Mouse (Mus musculus) ES-Bruce4 (cell line): ENCODE data around the gene Col12a1. TPM values are rescaled to one million over a fixed set of nuclear protein-coding genes. Genes with fewer than 3 reads are reported as not detected.

Experiments
- H3K27ac ChIP-seq: 2 replicates; pipeline ENCODE4 v1.5.1; 2012; ENCODE audit warnings: low read length, inconsistent platforms; ENCODE audit not compliant: insufficient read depth
- H3K27me3 ChIP-seq: 2 replicates; pipeline ENCODE4 v1.6.1; 2012; ENCODE audit warnings: mild to moderate bottlenecking, low read length, inconsistent platforms; ENCODE audit not compliant: control insufficient read depth, poor library complexity, insufficient read depth, severe bottlenecking
- H3K36me3 ChIP-seq: 2 replicates; pipeline ENCODE4 v1.6.1; 2012; ENCODE audit warnings: inconsistent platforms, mild to moderate bottlenecking, low read length, moderate library complexity; ENCODE audit not compliant: control insufficient read depth, poor library complexity, insufficient read depth, severe bottlenecking
- H3K4me1 ChIP-seq: one replicate; pipeline ENCODE4 v1.8.1; 2011; ENCODE audit warnings: low read length; ENCODE audit not compliant: control insufficient read depth, insufficient read depth
- H3K4me3 ChIP-seq: 2 replicates; pipeline ENCODE4 v1.5.1; 2011; ENCODE audit warnings: low read depth, mild to moderate bottlenecking, low read length
- H3K9ac ChIP-seq: 2 replicates; pipeline ENCODE4 v1.6.1; 2012; ENCODE audit warnings: low read depth, mild to moderate bottlenecking, inconsistent platforms; ENCODE audit not compliant: poor library complexity, severe bottlenecking
- H3K9me3 ChIP-seq: replicated peaks from 2 replicates; pipeline ENCODE4 v1.6.1; 2012; ENCODE audit warnings: mild to moderate bottlenecking, low read length, inconsistent platforms; ENCODE audit not compliant: control insufficient read depth, poor library complexity, insufficient read depth, severe bottlenecking
- CTCF ChIP-seq: IDR thresholded peaks from one replicate; pipeline ENCODE4 v1.8.1; 2011; ENCODE audit warnings: low read depth, low read length
- EP300 ChIP-seq: IDR thresholded peaks from 2 replicates; pipeline ENCODE4 v1.6.1; 2011; ENCODE audit warnings: low read depth, low read length; ENCODE audit not compliant: insufficient read depth
- POLR2A ChIP-seq: IDR thresholded peaks from one replicate; pipeline ENCODE4 v1.8.1; 2011; ENCODE audit warnings: low read length; ENCODE audit not compliant: insufficient read depth
- polyA plus RNA-seq: library from polyadenylated mRNA; stranded (reverse); fragments of >200 nt; gene quantifications from 2 replicates; pipeline ENCODE4 v1.2.4, GENCODE M21; 2011; ENCODE audit warnings: low read depth; ENCODE audit not compliant: missing spikeins, insufficient read depth, insufficient read length

Col12a1 gene
- polyA plus RNA-seq, 1 experiment = 3.3 TPM

DNA sequence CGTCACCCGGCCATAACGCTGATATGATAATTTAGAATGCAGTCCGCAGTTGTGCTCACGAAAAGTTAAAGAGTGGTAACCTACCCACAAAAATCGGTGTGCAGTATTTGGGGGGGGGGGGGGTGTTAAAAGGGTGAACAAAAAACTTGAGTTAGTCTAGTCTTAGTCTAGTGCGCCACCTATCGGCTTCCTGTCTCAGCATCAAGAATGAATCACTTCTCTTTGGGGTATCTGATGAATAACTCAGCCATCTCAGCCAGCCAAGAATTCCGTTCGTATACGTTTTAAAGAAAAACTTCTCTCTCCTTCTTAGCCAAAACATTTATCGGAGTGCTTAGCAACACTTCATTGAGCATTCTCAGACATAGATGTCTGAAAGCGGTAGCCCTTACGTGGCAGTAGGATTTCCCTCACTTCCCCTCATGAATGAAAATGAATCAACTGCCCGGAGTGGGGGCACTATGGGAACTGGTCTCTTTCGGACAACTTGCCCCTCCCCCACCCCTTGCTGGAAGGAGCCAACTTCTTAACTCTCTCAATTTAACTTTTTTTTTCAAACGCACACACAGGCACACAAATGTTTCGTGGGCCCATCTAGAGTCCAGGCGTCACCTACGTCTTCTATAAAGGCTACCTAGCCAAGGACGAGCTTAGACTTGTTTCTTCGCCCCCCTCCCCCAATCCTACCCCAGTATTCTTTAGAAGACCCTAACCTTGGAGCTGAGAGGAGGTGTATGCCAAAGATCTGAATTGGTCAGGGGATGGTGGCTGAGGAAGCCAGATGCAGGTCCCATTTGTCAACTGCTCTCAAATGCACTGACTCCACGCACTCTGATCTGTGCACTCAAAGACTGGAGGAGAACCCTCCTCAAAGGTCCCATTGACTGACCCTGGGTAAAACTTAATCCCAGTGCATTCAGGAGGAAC lies 1.5 kb downstream of the Col12a1 start:
- Histone ChIP-seq H3K27me3 (peaks cover 14% of the 10 kb centered on the region), H3K9ac (no peak overlapping the region)

GRCm38 (mm10) chr9:79716496-79716895 lies 2.1 kb downstream of the Col12a1 start:
- TF ChIP-seq POLR2A (no peak), CTCF (no peak), EP300 (no peak)
- Histone ChIP-seq H3K9ac (no peak overlapping the region), H3K9me3 (no peaks in the 10 kb centered on the region), H3K27me3 (peaks cover 14% of the 10 kb centered on the region), H3K4me1 (no peaks in the 10 kb centered on the region), H3K36me3 (no peaks in the 10 kb centered on the region), H3K4me3 (no peak overlapping the region), H3K27ac (no peak overlapping the region)

More for the DNA sequence above, 1.5 kb downstream of the Col12a1 start:
- Histone ChIP-seq H3K9me3 (no peaks in the 10 kb centered on the region), H3K36me3 (no peaks in the 10 kb centered on the region), H3K4me3 (no peak overlapping the region), H3K4me1 (no peaks in the 10 kb centered on the region), H3K27ac (no peak overlapping the region)
- TF ChIP-seq CTCF = peak; percentile 11
- TF ChIP-seq EP300 = no peak

GRCm38 (mm10) chr9:79714471-79715045 lies 4.1 kb downstream of the Col12a1 start:
- H3K36me3 ChIP-seq = no peaks in the 10 kb centered on the region
- no peak overlapping the region for H3K9ac ChIP-seq
- H3K4me3 ChIP-seq = no peak overlapping the region
- TF ChIP-seq EP300 (no peak), CTCF (no peak), POLR2A (no peak)
- H3K4me1 ChIP-seq = no peaks in the 10 kb centered on the region
- H3K9me3 ChIP-seq = no peaks in the 10 kb centered on the region
- peaks cover 13% of the 10 kb centered on the region for H3K27me3 ChIP-seq
- no peak overlapping the region for H3K27ac ChIP-seq

- H3K4me3 ChIP-seq = no peak overlapping the region
- H3K36me3 ChIP-seq = no peaks in the 10 kb centered on the region
- TF ChIP-seq EP300 (no peak), CTCF (no peak), POLR2A (no peak)
- H3K9ac ChIP-seq = no peak overlapping the region
- no peak overlapping the region for H3K27ac ChIP-seq
- no peaks in the 10 kb centered on the region for H3K9me3 ChIP-seq
- H3K27me3 ChIP-seq = no peaks in the 10 kb centered on the region
- no peaks in the 10 kb centered on the region for H3K4me1 ChIP-seq
Measured at GRCm38 (mm10) chr9:79689771-79690535, 28.7 kb downstream of the Col12a1 start.

- Histone ChIP-seq H3K9me3 (no peaks in the 10 kb centered on the region), H3K27ac (no peak overlapping the region), H3K4me3 (no peak overlapping the region), H3K9ac (no peak overlapping the region), H3K27me3 (no peaks in the 10 kb centered on the region), H3K4me1 (no peaks in the 10 kb centered on the region), H3K36me3 (no peaks in the 10 kb centered on the region)
- TF ChIP-seq EP300 (no peak), CTCF (no peak), POLR2A (no peak)
Measured at GRCm38 (mm10) chr9:79689342-79689741, 29.3 kb downstream of the Col12a1 start.

DNA sequence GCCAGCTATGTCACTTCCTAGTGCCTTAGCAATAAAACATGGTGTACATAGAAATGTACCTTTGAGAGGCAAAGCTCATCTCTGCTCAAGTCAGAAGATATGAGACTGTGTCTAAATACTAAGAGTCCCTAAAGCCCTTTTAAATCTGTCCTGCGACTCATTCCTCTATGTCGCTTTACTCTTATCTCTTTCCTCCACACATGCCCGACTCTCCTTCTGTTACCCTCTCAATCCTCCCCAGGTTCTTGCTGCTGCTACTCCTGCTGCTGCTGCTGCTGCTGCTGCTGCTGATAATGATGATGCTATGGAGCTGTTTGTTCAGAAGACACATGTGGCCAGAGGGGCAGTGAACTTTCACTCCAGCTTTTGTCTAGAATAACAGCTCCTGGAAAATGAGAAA lies 31.4 kb downstream of the Col12a1 start:
- Histone ChIP-seq H3K4me3 (no peak overlapping the region), H3K4me1 (no peaks in the 10 kb centered on the region), H3K36me3 (no peaks in the 10 kb centered on the region), H3K9ac (no peak overlapping the region), H3K9me3 (no peaks in the 10 kb centered on the region), H3K27ac (no peak overlapping the region), H3K27me3 (no peaks in the 10 kb centered on the region)
- TF ChIP-seq POLR2A = no peak
